Mouse (Mus musculus): ENCODE data around the gene Tbx1.

GRCm38 (mm10) chr16:18622019-18622418, 31.5 kb upstream of the Tbx1 start, which contains the start of gene Gp1bb:
- no peak for TF ChIP-seq POLR2A (IDR thresholded peaks at IDR 0.05; ENCODE audit: borderline replicate concordance, control insufficient read depth, low read depth, low read length)
- no peak for TF ChIP-seq CTCF (IDR thresholded peaks at IDR 0.05; ENCODE audit: control insufficient read depth, insufficient read depth, low read length)

Data from bone marrow, adult 2 months (tissue).